Mouse (Mus musculus): ENCODE results near the gene Ppm1h. TPM values are rescaled to one million over a fixed set of nuclear protein-coding genes. Genes with fewer than 3 reads are reported as not detected.

The Ppm1h gene
- polyA plus RNA-seq, 1 experiment from 2014 or later, result 5.9 TPM

GRCm38 (mm10) chr10:122819808-122820207 is 141.2 kb downstream of the Ppm1h start:
- Histone ChIP-seq H3K27me3 (ENCODE audit: control insufficient read depth, insufficient read depth, low read length) (no peaks in the 10 kb centered on the region), H3K27ac (ENCODE audit: low read depth, low read length) (no peak overlapping the region), H3K9ac (ENCODE audit: low read length) (no peak overlapping the region), H3K4me1 (ENCODE audit: control insufficient read depth, insufficient read depth, low read length) (no peaks in the 10 kb centered on the region), H3K36me3 (ENCODE audit: control insufficient read depth, insufficient read depth, low read length) (no peaks in the 10 kb centered on the region), H3K4me2 (no peak overlapping the region), H3K4me3 (ENCODE audit: low read depth, low read length) (no peak overlapping the region), H3K9me3 (ENCODE audit: control insufficient read depth, low read length) (no peaks in the 10 kb centered on the region)
- DNase-seq (ENCODE audit: low spot score, missing footprints), result no peak
- ATAC-seq (ENCODE audit: low FRiP score), result no peak
- 97% methylated on average over 6 of the region's 6 CpGs for WGBS

- Histone ChIP-seq H3K9me3 (ENCODE audit: control insufficient read depth, low read length) (no peaks in the 10 kb centered on the region), H3K27me3 (ENCODE audit: control insufficient read depth, insufficient read depth, low read length) (no peaks in the 10 kb centered on the region), H3K27ac (ENCODE audit: low read depth, low read length) (no peak overlapping the region), H3K4me1 (ENCODE audit: control insufficient read depth, insufficient read depth, low read length) (no peaks in the 10 kb centered on the region), H3K9ac (ENCODE audit: low read length) (no peak overlapping the region), H3K4me2 (no peak overlapping the region), H3K36me3 (ENCODE audit: control insufficient read depth, insufficient read depth, low read length) (no peaks in the 10 kb centered on the region), H3K4me3 (ENCODE audit: low read depth, low read length) (no peak overlapping the region)
- DNase-seq (ENCODE audit: low spot score, missing footprints), result no peak
- WGBS, result 83% methylated on average over 6 of the region's 6 CpGs
- ATAC-seq (ENCODE audit: low FRiP score), result no peak
Measured at GRCm38 (mm10) chr10:122821549-122821948, 143.0 kb downstream of the Ppm1h start.

- no peak overlapping the region for H3K4me2 ChIP-seq
- no peak overlapping the region for H3K27ac ChIP-seq (ENCODE audit: low read depth, low read length)
- ATAC-seq (ENCODE audit: low FRiP score) (no peak), DNase-seq (ENCODE audit: low spot score, missing footprints) (no peak)
- H3K4me1 ChIP-seq (ENCODE audit: control insufficient read depth, insufficient read depth, low read length), result no peaks in the 10 kb centered on the region
- H3K9ac ChIP-seq (ENCODE audit: low read length), result no peak overlapping the region
- H3K9me3 ChIP-seq (ENCODE audit: control insufficient read depth, low read length), result no peaks in the 10 kb centered on the region
- WGBS, result 83% methylated on average over 13 of the region's 13 CpGs
- no peak overlapping the region for H3K4me3 ChIP-seq (ENCODE audit: low read depth, low read length)
- no peaks in the 10 kb centered on the region for H3K27me3 ChIP-seq (ENCODE audit: control insufficient read depth, insufficient read depth, low read length)
- H3K36me3 ChIP-seq (ENCODE audit: control insufficient read depth, insufficient read depth, low read length), result no peaks in the 10 kb centered on the region
Measured at GRCm38 (mm10) chr10:122823642-122824041, 145.1 kb downstream of the Ppm1h start.

GRCm38 (mm10) chr10:122826696-122827331 is 148.3 kb downstream of the Ppm1h start:
- WGBS, result 82% methylated on average over 16 of the region's 16 CpGs
- H3K27ac ChIP-seq (ENCODE audit: low read depth, low read length), result no peak overlapping the region
- no peaks in the 10 kb centered on the region for H3K4me1 ChIP-seq (ENCODE audit: control insufficient read depth, insufficient read depth, low read length)
- H3K9me3 ChIP-seq (ENCODE audit: control insufficient read depth, low read length), result no peaks in the 10 kb centered on the region
- no peak overlapping the region for H3K4me2 ChIP-seq
- DNase-seq (ENCODE audit: low spot score, missing footprints), result no peak
- H3K27me3 ChIP-seq (ENCODE audit: control insufficient read depth, insufficient read depth, low read length), result no peaks in the 10 kb centered on the region
- no peak for ATAC-seq (ENCODE audit: low FRiP score)
- no peak overlapping the region for H3K4me3 ChIP-seq (ENCODE audit: low read depth, low read length)
- no peak overlapping the region for H3K9ac ChIP-seq (ENCODE audit: low read length)
- no peaks in the 10 kb centered on the region for H3K36me3 ChIP-seq (ENCODE audit: control insufficient read depth, insufficient read depth, low read length)

- no peak overlapping the region for H3K4me2 ChIP-seq
- DNase-seq (ENCODE audit: low spot score, missing footprints) (no peak), ATAC-seq (ENCODE audit: low FRiP score) (no peak)
- H3K9me3 ChIP-seq (ENCODE audit: control insufficient read depth, low read length), result no peaks in the 10 kb centered on the region
- no peaks in the 10 kb centered on the region for H3K4me1 ChIP-seq (ENCODE audit: control insufficient read depth, insufficient read depth, low read length)
- no peak overlapping the region for H3K9ac ChIP-seq (ENCODE audit: low read length)
- H3K27me3 ChIP-seq (ENCODE audit: control insufficient read depth, insufficient read depth, low read length), result no peaks in the 10 kb centered on the region
- no peaks in the 10 kb centered on the region for H3K36me3 ChIP-seq (ENCODE audit: control insufficient read depth, insufficient read depth, low read length)
- no peak overlapping the region for H3K4me3 ChIP-seq (ENCODE audit: low read depth, low read length)
- H3K27ac ChIP-seq (ENCODE audit: low read depth, low read length), result no peak overlapping the region
- WGBS, result 58% methylated on average over 12 of the region's 12 CpGs
Measured at GRCm38 (mm10) chr10:122827719-122828414, 149.3 kb downstream of the Ppm1h start.

GRCm38 (mm10) chr10:122829801-122830217 is 151.2 kb downstream of the Ppm1h start:
- H3K27ac ChIP-seq (ENCODE audit: low read depth, low read length), result no peak overlapping the region
- no peak for ATAC-seq (ENCODE audit: low FRiP score)
- H3K27me3 ChIP-seq (ENCODE audit: control insufficient read depth, insufficient read depth, low read length), result no peaks in the 10 kb centered on the region
- no peaks in the 10 kb centered on the region for H3K4me1 ChIP-seq (ENCODE audit: control insufficient read depth, insufficient read depth, low read length)
- no peak for DNase-seq (ENCODE audit: low spot score, missing footprints)
- H3K9me3 ChIP-seq (ENCODE audit: control insufficient read depth, low read length), result no peaks in the 10 kb centered on the region
- 88% methylated on average over 3 of the region's 3 CpGs for WGBS
- H3K4me2 ChIP-seq, result no peak overlapping the region
- no peaks in the 10 kb centered on the region for H3K36me3 ChIP-seq (ENCODE audit: control insufficient read depth, insufficient read depth, low read length)
- H3K9ac ChIP-seq (ENCODE audit: low read length), result no peak overlapping the region
- H3K4me3 ChIP-seq (ENCODE audit: low read depth, low read length), result no peak overlapping the region

GRCm38 (mm10) chr10:122830638-122831037 is 152.1 kb downstream of the Ppm1h start:
- H3K9ac ChIP-seq (ENCODE audit: low read length), result no peak overlapping the region
- H3K27ac ChIP-seq (ENCODE audit: low read depth, low read length), result no peak overlapping the region
- ATAC-seq (ENCODE audit: low FRiP score), result no peak
- no peaks in the 10 kb centered on the region for H3K4me1 ChIP-seq (ENCODE audit: control insufficient read depth, insufficient read depth, low read length)
- H3K36me3 ChIP-seq (ENCODE audit: control insufficient read depth, insufficient read depth, low read length), result no peaks in the 10 kb centered on the region
- WGBS, result 92% methylated on average over 10 of the region's 10 CpGs
- H3K27me3 ChIP-seq (ENCODE audit: control insufficient read depth, insufficient read depth, low read length), result no peaks in the 10 kb centered on the region
- H3K9me3 ChIP-seq (ENCODE audit: control insufficient read depth, low read length), result no peaks in the 10 kb centered on the region
- no peak overlapping the region for H3K4me2 ChIP-seq
- H3K4me3 ChIP-seq (ENCODE audit: low read depth, low read length), result no peak overlapping the region
- no peak for DNase-seq (ENCODE audit: low spot score, missing footprints)

- no peak overlapping the region for H3K27ac ChIP-seq (ENCODE audit: low read depth, low read length)
- no peak overlapping the region for H3K4me3 ChIP-seq (ENCODE audit: low read depth, low read length)
- no peaks in the 10 kb centered on the region for H3K4me1 ChIP-seq (ENCODE audit: control insufficient read depth, insufficient read depth, low read length)
- no peak overlapping the region for H3K9ac ChIP-seq (ENCODE audit: low read length)
- ATAC-seq (ENCODE audit: low FRiP score), result no peak
- no peak overlapping the region for H3K4me2 ChIP-seq
- H3K36me3 ChIP-seq (ENCODE audit: control insufficient read depth, insufficient read depth, low read length), result no peaks in the 10 kb centered on the region
- whole genome bisulfite sequencing, result 95% methylated on average over 8 of the region's 8 CpGs
- no peaks in the 10 kb centered on the region; the same call in 1 of the 2 replicates for H3K9me3 ChIP-seq (ENCODE audit: control insufficient read depth, low read length)
- DNase-seq (ENCODE audit: low spot score, missing footprints), result no peak
- H3K27me3 ChIP-seq (ENCODE audit: control insufficient read depth, insufficient read depth, low read length), result no peaks in the 10 kb centered on the region
Measured at GRCm38 (mm10) chr10:122842014-122842413, 163.5 kb downstream of the Ppm1h start.

- Histone ChIP-seq H3K9ac (ENCODE audit: low read length) (no peak overlapping the region), H3K4me2 (no peak overlapping the region), H3K4me1 (ENCODE audit: control insufficient read depth, insufficient read depth, low read length) (no peaks in the 10 kb centered on the region), H3K27me3 (ENCODE audit: control insufficient read depth, insufficient read depth, low read length) (no peaks in the 10 kb centered on the region), H3K27ac (ENCODE audit: low read depth, low read length) (no peak overlapping the region), H3K36me3 (ENCODE audit: control insufficient read depth, insufficient read depth, low read length) (no peaks in the 10 kb centered on the region), H3K4me3 (ENCODE audit: low read depth, low read length) (no peak overlapping the region), H3K9me3 (ENCODE audit: control insufficient read depth, low read length) (no peaks in the 10 kb centered on the region; the same call in 1 of the 2 replicates)
- WGBS, result 93% methylated on average over 8 of the region's 8 CpGs
- DNase-seq (ENCODE audit: low spot score, missing footprints) (no peak), ATAC-seq (ENCODE audit: low FRiP score) (no peak)
Measured at GRCm38 (mm10) chr10:122842961-122843360, 164.4 kb downstream of the Ppm1h start.

Data from midbrain, embryonic 11.5 days (tissue).